Mouse (Mus musculus): Measurements from ENCODE around the gene Cgnl1.
"Not testable (repeated sequence)": the region's sequence is repeated elsewhere in the genome, so short reads cannot be mapped to it uniquely, and the experiment has no call there.

Gene Cgnl1

DNA sequence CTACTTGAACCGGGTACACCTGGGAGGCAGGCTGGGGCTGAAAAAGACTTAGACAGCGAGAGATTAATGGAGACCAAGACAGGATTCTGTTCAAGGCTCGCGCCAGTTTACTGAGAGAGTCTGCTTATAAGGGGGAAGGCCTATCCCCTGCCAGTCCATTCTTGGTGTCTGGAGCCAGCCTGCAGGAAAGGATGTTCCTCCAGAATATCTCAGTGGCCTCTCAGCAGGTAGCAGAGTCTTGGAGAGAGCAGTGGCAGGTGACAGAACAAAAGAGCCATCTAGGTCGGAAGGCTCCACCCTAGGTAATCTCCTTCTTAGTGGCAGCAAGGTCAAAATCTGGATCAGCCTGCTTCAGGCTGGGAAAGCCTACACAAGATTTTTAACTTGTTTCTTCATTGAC is 151.3 kb downstream of the Cgnl1 start:
- not testable (repeated sequence) for DNase-seq

DNA sequence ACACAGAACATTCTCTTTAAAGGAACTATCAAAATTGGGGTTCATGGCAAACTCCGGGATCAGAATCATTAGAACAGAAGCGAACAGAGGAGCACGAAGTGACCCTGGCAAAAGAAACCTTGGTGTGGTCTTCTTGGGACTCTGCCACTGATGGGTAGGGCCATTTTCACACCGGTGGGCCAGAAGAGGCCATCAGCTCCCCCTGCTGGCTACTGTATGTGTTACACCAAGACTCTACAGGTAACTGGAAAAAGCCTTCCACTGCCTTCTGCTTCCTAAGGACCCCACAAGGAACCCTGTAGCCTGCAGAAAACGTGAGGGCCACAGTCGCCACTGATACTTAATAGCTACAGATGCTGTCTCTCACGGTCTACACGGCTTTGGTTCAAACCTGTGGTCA is 154.0 kb downstream of the Cgnl1 start:
- peak; percentile 57 for DNase-seq

DNA sequence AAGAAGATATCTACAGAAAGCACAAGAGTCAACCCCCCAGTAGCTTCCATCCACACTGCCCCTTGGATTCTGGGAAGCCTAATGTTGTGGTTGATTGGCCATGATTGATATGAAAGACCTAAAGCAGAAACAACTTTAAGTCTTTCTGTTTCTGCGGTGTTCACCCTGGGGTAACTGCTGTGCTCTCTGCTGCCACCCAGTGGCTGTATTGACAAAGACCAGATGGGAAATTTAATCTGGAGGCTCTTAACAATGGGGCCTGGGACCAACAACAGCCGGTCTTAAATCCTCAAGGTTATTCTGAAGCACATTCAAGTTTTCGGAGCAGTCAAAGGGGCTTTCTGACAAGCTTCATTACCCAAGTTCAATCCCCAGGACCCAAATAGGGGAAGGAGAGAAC is 155.2 kb downstream of the Cgnl1 start:
- peak; percentile 88 for DNase-seq

DNA sequence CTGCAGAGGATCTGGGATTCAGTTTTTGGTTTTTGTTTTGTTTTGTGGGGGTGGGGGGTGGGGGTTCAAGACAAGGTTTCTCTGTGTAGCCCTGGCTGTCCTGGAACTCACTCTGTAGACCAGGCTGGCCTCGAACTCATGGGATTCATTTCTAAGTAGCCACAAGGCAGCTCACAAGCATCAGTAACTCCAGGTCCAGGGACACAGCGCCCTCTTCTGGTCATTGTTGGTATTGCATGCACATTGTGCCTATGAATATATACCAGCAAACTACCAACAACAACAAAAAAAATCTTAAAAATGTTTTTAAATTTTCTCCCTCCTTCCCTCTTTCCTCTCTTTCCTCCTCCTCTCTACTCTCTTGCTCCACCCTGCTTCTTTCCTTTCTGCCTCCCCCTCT is 156.8 kb downstream of the Cgnl1 start:
- peak; percentile 72 for DNase-seq

DNA sequence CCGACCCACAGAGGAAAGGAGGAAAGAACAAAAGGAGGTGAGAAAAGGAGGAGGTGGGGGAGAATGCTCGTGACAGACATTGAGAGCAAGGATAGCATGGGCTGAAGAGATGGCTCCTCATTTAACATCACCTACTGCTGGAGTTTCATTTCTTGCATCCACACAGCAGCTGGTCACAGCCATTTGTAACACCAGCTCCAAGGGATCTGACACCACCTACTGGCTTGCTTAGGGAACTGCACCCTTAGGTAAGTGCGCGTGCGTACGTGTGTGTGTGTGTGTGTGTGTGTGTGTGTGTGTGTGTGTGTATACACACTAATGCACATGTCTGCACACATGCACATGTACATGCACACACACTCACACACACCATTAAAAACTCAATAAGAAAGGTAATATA is 158.4 kb downstream of the Cgnl1 start:
- DNase-seq: peak; percentile 58

DNA sequence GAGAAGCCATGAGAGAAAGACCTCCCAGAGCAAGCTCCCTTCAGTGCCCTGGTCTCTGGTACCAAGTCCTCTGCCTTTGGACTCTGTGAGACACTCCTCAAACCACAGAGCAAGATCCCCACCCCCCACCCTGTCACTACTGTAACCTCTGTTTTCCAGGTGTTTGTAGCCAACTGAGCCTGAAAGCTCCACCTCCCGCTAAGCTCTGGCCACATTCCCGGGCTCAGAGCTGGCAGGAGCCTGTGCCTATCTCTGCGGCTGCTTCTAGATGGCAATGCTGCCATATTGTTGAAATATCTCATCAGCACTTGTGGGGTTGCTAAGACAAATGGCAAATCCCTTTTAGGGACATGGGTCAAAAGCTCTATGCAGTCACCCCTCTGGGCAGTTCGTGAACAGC is 159.5 kb downstream of the Cgnl1 start:
- no peak for DNase-seq

DNA sequence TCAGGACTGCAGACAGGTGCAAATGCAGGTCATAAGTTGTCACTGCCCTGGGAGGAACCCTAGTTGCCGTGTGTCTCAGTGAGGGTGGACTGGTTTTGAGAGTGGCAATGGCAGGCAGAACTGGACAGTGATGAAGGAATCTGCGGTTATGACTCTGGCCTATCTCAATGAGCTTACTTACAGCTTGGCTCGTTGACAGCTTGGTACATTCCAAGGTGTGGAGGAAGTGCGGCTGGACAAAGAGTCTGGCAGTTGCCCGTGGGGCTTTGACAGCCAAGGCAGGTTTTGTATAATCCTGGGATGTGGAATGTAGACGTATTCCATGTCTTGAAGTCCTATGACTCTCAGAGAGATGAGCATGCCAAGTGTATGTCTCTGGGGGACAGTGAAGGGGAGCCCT is 162.4 kb downstream of the Cgnl1 start:
- peak; percentile 40 for DNase-seq

DNA sequence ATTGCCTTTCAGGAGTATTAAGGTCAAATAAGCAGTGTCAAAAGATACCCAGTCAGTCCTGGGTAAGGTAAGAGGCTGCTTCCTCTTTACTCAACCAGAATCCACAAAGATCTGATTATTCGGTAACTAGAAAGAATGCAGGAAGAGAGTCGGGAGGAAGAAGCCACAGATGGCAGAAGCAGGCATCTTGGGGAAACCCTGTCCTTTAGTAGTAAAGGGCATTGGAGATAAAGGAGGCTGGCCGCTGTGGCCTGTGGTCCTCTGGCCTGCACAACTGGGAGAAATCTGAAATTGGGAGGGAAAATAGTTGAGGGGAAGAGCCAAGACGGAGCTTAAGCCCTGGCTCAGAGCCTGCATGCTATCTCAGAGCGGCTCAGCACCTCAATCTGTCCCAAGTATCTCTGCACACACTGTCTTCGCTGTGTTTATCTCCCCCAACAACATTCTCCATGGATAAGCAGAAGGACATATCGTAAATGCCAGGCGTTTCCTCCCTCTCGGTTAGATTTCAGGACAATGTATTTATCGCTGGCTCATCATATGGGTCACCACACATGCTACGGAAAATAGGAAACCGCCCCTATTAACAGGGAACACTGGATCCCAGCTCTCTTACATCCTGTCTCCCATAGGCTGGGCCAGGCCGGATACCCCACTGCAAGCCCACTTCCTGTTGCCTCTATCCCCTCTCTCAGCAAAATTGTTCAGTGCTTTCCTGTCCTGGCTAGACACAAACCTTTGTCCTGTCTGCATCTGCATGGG is 164.9 kb downstream of the Cgnl1 start:
- DNase-seq: peak; percentile 67

DNA sequence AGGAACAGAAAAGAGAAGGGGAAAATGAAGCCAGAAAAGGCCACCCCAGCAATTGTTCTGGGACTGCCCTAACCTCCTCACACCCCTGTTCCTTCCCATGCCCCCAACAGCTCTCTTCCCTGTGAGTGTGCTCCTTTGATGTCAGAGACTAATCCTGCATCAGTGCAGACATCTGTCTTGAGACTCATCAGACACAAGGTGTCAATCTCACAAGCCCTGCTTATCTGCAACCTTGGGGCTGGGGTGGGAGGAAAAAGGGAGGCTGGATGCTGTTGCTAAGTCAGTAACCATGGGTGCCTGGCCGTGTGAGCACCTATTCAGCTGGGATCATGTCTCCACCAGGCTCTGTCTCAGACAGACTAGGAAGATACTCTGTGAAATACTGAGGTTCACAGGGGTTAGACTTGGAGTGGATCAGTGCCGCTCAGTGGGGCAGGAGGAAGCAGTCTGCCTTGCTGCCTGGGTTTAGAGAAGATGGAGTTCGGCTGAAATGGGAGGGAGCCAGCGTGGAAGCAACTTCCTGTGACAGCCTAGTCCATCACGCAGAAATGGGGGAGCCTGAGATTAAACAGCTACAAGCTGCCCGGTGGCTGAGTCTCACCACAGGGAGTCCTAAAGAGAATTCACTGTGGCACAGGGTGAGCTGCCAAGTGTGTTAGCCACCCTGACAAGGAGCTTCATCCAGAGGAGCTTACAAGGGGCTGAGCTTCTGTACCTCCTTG is 166.3 kb downstream of the Cgnl1 start:
- peak; percentile 59 for DNase-seq

DNA sequence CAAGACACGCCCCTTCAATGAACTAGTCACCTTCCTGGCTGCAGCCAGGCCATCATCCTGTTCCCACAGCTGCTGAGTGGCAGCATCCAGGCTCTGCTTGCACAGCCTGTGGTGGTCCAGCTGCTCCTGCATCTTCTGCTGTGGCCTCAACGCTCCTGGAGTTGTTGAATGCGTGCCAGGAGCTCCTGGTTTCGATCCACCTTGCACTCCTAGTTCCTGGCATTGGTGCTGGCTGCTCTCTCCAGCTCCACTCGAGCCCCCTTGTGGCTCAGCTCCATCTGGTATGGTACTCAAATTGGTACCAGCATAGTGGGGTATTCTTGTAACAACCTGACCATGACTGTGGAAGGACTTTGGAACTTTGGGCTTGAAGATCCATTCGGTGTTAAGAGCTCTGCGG is 171.5 kb downstream of the Cgnl1 start:
- no peak for DNase-seq

DNA sequence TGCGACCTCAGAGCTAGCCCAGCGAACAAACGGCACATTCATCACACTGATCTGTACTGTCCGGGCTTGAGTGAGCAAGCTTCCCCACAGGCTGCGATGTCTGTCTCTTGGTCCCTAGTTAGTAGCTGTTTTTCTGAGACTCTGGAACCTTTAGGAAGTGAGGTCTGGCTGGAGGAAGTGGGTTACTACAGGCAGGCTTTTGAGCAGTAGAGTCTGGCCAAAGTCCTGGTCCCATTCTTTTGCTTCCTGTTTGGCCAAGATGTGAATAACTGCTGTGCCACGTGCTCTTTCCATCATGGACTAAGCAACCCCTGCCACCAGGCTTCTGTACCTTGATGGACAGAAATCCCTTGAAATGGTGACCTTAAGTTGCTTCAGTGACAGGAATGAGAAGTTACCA is 174.5 kb downstream of the Cgnl1 start:
- DNase-seq: no peak

DNA sequence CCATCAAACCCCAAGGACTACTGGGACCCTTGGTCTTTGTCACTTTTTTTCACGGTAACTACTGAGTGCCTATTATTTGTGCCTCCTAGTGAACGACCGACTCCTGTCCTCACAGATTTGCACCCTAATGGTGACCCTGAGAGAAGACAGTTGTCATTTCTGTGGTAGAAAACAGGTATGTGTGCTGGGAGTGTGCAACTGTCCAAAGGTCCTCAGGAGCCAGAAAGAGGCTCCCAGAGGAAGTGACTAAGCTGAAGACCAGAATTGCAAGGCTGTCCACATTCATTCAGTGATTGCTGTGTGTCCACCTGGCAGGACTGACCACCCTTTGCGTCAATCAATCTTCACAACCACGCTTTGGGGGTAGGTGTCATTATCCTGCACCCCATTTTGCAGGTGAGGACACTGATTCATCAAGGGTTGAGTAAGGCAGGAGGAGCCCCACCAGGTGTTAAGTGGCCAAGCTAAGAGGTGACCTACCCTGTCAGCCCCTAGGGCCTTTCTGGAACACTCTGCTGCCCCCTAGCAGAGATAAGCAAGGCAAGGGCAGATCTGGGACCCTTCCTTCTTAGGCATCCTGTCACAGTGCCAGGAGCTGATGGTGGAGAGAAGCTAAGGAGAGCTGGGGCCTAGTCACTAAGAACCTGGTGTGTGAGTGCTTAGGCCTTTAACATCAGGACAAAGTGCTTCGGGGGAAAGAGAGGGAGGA is 178.7 kb downstream of the Cgnl1 start:
- no peak for DNase-seq

DNA sequence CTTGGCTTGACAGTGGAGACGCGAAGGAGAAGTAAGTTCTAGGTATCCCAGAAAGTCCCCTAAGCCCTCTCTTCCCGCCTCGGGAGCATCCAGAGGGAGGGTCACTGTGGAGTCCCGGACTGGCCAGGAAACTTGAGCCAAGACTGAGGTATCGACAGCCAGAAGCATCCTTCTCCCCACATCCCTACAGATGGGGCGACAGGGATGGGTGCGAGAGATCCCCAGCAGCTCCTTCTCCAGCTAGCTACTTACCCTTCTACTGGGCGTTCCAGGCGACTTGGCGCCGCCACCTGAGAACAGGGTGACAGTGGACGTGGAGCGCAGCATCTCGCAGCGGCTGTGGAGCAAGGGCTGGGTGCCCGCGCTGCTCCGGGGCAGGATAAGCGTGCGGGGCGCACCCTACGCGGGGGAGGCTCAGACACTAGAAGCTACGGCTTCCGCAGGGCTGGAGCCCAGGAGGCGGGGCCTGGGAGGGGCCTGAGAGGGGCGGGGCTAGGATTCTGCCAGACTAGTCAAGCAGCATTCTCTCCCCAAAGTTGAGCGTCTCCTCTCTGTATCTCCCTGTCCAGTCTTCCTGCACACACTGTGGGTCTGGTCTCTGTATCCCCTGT is 179.4 kb downstream of the Cgnl1 start, which contains the start of gene Myzap:
TSS of gene Myzap (minus strand) at position 423 of the 611 bp plus-strand sequence.
- DNase-seq: peak; percentile 97

DNA sequence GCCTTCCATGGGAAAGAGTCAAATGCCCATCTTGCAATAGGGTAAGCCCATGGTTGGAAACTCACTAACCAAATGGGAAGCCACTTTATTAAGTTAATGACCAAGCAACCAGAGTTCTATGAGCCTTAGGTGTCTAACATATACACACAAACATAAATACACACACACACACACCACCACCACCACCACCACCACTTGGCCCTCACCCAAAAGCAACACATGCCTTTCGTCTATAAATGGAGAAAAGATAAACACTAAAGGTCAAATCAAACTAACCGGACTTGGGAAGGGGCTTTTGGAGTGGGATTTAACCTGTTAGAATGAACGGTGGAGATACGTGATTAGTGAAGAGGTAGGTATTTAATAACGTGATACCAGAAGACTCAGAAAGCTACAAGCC is 180.3 kb downstream of the Cgnl1 start:
- no peak for DNase-seq

DNA sequence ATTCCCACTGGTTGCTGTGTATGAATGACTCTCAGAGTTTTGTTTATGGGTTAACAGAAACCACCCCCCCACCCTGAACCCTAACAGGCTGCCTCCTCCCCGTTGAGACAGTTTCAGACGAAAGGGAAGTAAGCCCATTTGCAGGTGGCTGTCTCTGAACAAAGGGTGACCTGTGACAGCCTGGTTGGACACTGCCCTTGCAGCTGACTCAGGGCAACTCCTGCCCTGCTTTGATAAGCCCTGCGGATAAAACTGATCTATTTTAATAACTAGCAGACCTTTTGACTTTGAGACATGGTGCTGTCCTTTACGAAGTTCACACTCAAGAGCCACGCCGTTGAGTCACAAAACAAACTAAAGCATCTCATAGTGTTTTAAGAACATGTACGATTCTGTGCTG is 181.6 kb downstream of the Cgnl1 start:
- no peak for DNase-seq

DNA sequence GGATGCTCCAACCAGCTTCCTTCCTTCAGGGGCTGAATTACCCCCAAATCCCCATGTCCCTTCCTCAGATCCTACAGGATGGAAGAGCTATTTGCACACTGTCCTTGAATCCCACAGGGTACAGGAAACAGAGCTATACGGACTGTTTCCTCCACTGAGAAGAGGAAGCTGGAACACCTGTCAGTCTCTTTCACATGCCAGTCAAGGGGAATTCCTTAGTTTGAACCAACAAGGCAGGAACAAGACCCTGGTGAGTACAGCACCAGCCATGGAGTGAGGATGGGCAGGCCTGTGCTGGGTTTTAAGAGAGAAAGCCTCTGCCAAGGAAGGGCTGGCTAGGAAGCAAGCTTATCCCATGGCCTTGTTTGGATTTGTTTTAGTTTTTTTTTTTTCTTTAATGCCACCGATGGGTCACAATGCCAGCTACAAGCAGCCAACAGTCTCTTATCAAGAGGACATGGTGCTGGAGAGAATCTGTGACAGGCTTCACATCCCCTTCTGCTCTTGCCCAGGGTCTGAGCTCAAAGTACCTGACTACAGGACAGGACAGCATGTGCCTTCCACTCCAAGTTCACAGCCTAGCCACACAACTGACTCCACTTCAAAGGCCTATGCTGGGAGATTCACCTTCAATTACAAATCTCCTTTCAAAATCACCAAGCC is 182.3 kb downstream of the Cgnl1 start:
- no peak for DNase-seq

DNA sequence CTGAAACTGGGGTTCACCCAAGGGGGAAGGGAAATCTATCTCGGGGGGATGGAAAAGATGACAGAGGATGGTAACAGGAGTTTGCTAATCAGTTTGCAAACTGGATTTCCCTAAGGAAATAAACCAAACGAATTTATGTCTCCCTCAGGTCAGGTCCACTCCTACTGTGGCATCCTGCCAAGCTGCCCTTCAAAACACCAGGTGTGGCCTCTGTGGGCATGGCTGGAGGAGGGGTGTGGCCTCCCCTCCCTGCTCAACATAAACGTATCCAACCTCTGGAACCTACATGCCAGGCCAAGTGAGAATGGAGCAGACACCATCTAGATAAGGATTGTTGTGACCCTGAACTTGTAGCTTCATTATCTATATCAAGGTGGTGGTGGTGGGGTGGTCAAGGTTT is 185.0 kb downstream of the Cgnl1 start:
- peak; percentile 65 for DNase-seq

DNA sequence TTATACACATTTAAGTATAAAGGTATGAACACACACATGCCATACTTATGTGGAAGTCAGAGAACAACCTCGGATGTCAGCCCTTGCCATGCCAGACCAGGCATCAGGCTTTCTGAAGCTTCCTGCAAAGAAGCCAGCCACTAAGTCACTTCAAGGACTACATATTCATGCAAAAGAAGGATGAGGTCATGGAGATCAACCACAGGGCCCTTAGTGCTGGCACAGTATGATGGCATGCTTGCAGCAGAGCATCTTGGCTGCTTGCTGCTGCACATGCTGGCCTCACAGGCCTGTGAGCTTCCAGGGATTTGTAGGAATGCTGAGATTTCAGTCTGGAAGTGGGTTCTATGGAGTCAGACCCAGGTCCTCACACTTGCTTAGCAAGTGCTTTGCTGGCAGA is 188.6 kb downstream of the Cgnl1 start:
- no peak for DNase-seq

DNA sequence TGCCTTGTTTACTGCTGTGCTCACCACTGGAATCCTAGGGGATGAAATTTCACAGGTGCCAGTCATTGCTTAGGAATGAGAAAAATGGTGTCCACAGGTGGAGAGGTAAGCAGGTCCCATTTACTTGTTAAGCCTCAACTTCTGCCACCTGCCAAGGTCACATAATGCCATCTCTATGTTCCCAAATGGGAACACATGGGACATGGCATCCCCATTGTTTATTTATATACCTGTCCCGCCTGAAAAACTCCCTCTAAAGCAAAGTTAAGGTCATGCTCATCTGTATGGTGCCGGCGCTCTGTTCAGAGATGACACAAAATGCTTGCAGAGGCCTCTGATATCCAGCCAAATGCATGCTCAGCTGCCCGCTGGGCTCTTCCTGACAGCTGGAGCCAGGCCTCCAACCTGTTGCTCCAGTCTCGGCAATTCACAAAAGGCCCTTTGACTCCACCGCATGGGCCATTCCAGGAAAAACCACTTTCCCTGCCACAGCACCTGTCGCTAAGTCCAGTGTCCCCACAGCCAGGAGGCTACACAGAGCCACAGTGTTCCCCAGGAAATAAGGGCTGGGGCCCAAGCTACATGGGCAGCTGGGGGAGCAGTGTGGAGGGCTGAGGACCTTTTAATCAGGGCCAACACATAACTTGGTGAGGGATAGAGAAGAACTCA is 192.4 kb downstream of the Cgnl1 start:
- peak; percentile 18 for DNase-seq
